Mouse (Mus musculus) cerebellum, adult 9-11 months (tissue): ENCODE measurements at regions not wholly inside any gene's neighbourhood (a gene's known extent, or its start where the extent isn't known, plus 50 kb on each side); places are given as distances from the start of the nearest gene placed in this dataset.

ENCODE experiments used
- DNase-seq: peaks from one replicate; pipeline ENCODE4 v3.0.0; 2022

DNA sequence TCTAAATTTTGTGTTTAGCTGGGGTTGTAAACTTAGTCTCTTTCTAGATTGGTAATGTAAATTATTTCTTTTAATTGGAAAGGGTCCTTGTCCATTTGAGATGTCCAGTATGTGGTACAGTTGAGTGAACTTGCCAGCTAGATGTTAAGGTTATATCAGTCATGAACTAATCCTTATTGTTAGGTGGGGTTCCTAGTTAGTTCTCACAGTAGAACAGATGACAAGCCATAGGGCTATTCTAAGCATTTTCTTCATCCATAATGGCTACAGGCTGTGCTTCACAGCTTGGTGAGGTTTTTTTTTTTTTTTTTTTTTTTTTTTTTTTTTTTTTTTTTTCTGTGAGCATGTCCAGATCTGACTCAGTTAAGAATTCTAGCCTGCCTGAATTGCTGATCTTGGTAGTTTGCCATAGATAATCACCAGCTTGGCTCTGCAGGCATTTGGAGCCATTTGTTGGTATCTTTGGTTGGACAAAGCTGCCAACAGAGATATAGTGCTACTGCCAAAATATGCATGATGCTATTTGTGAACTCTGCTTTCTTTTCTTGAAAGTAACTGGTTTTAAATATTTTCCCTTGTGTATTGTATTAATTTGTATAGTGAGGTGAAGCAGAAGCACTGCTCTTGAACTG, 669.2 kb downstream of the 4931400O07Rik start:
- peak; percentile 83 for DNase-seq
